Comparison of ENCODE assay signal across 11 mouse cellular contexts in the genomic region with DNA sequence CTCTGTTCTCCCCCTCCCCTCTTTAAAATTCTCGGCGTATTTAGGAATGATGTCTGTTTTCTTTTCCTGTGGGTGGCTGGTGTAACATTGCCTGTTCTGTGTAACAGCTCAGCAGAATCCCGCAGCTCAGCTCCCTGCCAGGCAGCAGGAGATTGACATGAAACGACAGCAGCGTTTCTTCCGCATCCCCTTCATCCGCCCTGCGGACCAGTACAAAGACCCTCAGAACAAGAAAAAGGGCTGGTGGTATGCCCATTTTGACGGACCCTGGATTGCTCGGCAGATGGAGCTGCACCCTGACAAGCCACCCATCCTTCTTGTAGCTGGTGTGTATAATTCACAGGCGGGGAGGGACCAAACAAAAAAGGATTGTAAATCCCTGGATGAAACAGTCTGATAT.
DNase-seq lines count a peak whose midpoint lies in the region; ATAC-seq lines count a peak whose summit lies in the region.
"Had no signal": no experiment of that assay in that cellular context is flagged by ENCODE, and none has a peak within 500 bp of the region (broad histone marks: within the 10 kb centered on the region; RNA-seq: fewer than 3 reads in every experiment).

No protein-coding gene starts in this region.

- ATAC-seq in neural tube, embryonic 13.5 days (ENCODE audit: low read depth): no peak
- 0 out of 2 replicates have a peak, but pooled peaks have one; percentile 71 for ATAC-seq in hindbrain, embryonic 12.5 days (ENCODE audit: low FRiP score)
- ATAC-seq: activated CD4-positive, CD25-positive, alpha-beta regulatory T cell, adult 4 months had no signal

- no peaks in the 10 kb centered on the region for H3K4me1 ChIP-seq in neural tube, embryonic 13.5 days (replicated peaks)
- 0 out of 2 replicates have a peak, but pooled peaks cover 2% of the 10 kb centered on the region for H3K4me1 ChIP-seq in hindbrain, embryonic 12.5 days
- H3K4me1 ChIP-seq: embryonic facial prominence, embryonic 15.5 days; lung, embryonic 15.5 days had no signal

- H3K36me3 ChIP-seq in neural tube, embryonic 13.5 days: no peaks in the 10 kb centered on the region
- no peaks in the 10 kb centered on the region for H3K36me3 ChIP-seq in hindbrain, embryonic 12.5 days
- H3K36me3 ChIP-seq: limb, embryonic 12.5 days; lung, embryonic 15.5 days had no signal

- no peaks in the 10 kb centered on the region for H3K9me3 ChIP-seq in neural tube, embryonic 13.5 days
- no peaks in the 10 kb centered on the region for H3K9me3 ChIP-seq in hindbrain, embryonic 12.5 days (replicated peaks)
- H3K9me3 ChIP-seq: embryonic facial prominence, embryonic 15.5 days; limb, embryonic 12.5 days; lung, embryonic 15.5 days had no signal

- no peak overlapping the region for H3K4me2 ChIP-seq in neural tube, embryonic 13.5 days
- peak overlapping the region; percentile 29 for H3K4me2 ChIP-seq in hindbrain, embryonic 12.5 days (replicated peaks)
- H3K4me2 ChIP-seq: embryonic facial prominence, embryonic 15.5 days; limb, embryonic 12.5 days; lung, embryonic 15.5 days had no signal

- H3K27ac ChIP-seq in neural tube, embryonic 13.5 days (replicated peaks): no peak overlapping the region
- no peak overlapping the region for H3K27ac ChIP-seq in hindbrain, embryonic 12.5 days
- H3K27ac ChIP-seq: embryonic facial prominence, embryonic 15.5 days; limb, embryonic 12.5 days; lung, embryonic 15.5 days had no signal

- intact Hi-C loops in left cerebral cortex, postnatal 4 days (cut with DNase I): no loop called here

- no peaks in the 10 kb centered on the region for H3K27me3 ChIP-seq in neural tube, embryonic 13.5 days
- no peaks in the 10 kb centered on the region for H3K27me3 ChIP-seq in hindbrain, embryonic 12.5 days
- H3K27me3 ChIP-seq: embryonic facial prominence, embryonic 15.5 days; limb, embryonic 12.5 days; lung, embryonic 15.5 days had no signal

- H3K4me3 ChIP-seq in neural tube, embryonic 13.5 days: no peak overlapping the region
- H3K4me3 ChIP-seq in hindbrain, embryonic 12.5 days: no peak overlapping the region
- H3K4me3 ChIP-seq: embryonic facial prominence, embryonic 15.5 days; limb, embryonic 12.5 days; lung, embryonic 15.5 days had no signal

- DNase-seq in neural tube, embryonic 10.5 days (ENCODE audit: extremely low spot score, low spot score): no peak
- DNase-seq in left cerebral cortex, postnatal 4 days: peak; percentile 30
- peak; percentile 50 for DNase-seq in right cerebral cortex, postnatal 4 days
- no peak for DNase-seq in adrenal gland, postnatal 4 days (ENCODE audit: low spot score in 2 of 2)
- no peak for DNase-seq in adrenal gland, adult 18-20 months (ENCODE audit: low spot score in 2 of 2)

- 0 out of 2 replicates have a peak overlapping the region, but pooled peaks have one; percentile 4 for H3K9ac ChIP-seq in neural tube, embryonic 13.5 days
- no peak overlapping the region for H3K9ac ChIP-seq in hindbrain, embryonic 12.5 days
- H3K9ac ChIP-seq: embryonic facial prominence, embryonic 15.5 days; limb, embryonic 12.5 days; lung, embryonic 15.5 days had no signal

- 48% methylated on average over 11 of the region's 11 CpGs for WGBS in neural tube, embryonic 13.5 days
- 32% methylated on average over 11 of the region's 11 CpGs for WGBS in hindbrain, embryonic 12.5 days

Comparison
In these comparisons a context has a peak if more than half of its experiments do, and no peak if none do; other contexts are left out.
1. DNase-seq: peak in left cerebral cortex, postnatal 4 days (single experiment) and right cerebral cortex, postnatal 4 days (single experiment); none in neural tube, embryonic 10.5 days (single experiment), adrenal gland, postnatal 4 days (0 of 2) and adrenal gland, adult 18-20 months (0 of 2).